Mouse (Mus musculus) heart, adult 8-10 months (tissue): ENCODE measurements around the gene Nectin1. TPM values are rescaled to one million over a fixed set of nuclear protein-coding genes. Genes with fewer than 3 reads are reported as not detected.

Source experiments
- DNase-seq: peaks from one replicate; pipeline ENCODE4 v3.0.0; 2022; ENCODE audit warnings: low spot score
- total RNA-seq, 4 experiments: library from RNA; stranded (reverse); gene quantifications; 2 replicates each; pipeline ENCODE4 v1.2.4; 2022

Gene Nectin1
- total RNA-seq, 4 experiments from 2014 or later, result 1.6 to 3.5 (median 2.2) TPM

- DNase-seq, result no peak
Observed at GRCm38 (mm10) chr9:43741277-43741676, 2.5 kb upstream of the Nectin1 start.

- no peak for DNase-seq
Observed at GRCm38 (mm10) chr9:43742066-43742465, 1.7 kb upstream of the Nectin1 start.

- DNase-seq, result peak; percentile 80
Observed at GRCm38 (mm10) chr9:43742902-43743646, 710 bp upstream of the Nectin1 start.

- no peak for DNase-seq
Observed at GRCm38 (mm10) chr9:43744138-43744981, 576 bp downstream of the Nectin1 start.

DNA sequence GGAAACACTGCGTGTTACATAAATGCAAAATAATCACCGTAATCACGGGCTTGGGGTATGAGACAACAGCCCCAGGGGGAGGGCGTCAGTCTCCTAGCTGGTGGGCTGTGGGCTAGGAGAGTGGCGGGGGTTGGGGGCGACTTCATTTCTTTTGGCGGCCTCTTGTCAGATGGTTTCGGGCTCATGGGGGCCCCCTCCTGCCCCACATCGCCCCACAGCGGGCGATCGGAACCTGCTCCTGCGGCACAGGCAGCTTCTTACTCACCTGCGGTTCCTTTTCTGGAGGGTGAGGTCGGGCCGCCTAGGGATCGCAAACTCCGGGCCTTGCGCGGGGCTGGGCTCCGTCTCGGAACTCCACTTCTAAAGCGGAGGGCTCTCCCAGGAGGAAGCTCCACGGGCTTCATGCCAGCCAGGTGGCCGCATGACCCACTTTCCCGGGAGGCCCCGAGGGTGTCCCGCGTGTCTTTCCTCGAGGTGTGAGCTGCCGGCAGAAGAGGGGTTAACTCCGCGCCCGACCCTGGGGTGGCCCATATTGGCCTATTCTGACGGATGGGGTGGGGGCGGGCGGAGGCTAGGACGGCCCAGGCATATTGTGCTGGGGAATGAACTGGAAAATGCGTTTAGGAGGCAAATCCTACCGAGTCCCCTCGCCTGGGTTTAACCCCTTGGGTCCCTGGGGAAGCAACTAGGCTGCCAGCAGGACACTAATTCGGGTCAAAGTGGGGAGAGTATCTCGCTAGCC, 1.4 kb downstream of the Nectin1 start:
- DNase-seq, result no peak

DNA sequence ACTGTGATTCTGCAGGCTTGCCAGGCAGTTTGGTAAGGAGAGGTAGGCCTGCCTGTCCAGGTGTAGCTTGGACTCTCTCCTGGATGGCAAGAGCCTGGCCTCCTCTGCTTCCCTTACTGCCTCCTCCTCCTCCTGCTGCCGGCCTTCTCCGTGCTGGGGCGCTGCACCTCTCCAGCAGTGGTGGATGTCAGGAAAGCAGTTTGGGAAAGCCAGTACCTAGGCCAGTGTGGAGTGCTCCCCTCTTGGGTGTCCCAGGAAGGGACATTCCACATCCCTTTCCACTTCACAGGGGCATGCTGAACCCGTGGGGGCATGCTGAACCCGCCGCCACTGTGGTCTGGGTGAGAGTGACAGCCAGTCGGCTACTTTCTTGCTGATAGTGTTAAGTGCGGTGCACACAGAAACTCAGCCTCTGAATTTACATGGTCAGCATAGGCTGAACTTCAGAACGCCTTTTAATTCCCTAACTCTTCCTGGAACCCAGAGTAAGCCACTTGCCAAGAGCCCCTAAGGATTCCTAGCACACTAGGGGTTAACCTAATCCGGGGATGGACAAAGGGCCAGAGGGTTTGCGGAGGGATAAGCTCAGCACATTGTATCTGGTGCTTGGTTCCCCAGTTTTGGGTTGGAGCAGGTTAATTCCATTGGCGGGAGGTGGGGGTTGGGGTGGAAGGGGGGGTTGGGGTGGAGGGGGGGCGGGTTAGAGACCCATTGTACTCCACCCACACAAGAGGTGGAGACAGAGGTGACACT, 2.3 kb downstream of the Nectin1 start:
- no peak for DNase-seq

GRCm38 (mm10) chr9:43747710-43748109, 3.9 kb downstream of the Nectin1 start:
- DNase-seq, result no peak

DNA sequence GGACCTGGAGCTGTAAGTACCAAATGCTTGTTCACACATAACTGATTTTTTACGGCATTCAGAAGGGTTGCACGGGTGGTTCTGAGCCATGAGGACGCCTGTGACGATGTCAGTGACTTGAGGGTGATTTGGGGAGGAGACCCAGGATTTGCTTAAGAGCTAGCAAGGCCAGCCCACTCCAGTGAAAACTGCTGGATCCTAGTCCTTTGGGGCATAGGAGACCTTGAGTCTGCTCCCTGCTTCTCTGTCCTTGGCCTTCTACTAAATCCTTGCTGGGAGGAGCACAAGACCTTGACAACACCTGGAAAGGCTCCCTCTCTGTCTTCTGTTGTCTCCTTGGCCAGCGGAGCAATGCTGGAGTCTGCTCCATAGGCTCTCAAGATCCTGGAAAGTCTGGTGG, 4.7 kb downstream of the Nectin1 start:
- no peak for DNase-seq

GRCm38 (mm10) chr9:43750053-43750452, 6.3 kb downstream of the Nectin1 start:
- no peak for DNase-seq

DNA sequence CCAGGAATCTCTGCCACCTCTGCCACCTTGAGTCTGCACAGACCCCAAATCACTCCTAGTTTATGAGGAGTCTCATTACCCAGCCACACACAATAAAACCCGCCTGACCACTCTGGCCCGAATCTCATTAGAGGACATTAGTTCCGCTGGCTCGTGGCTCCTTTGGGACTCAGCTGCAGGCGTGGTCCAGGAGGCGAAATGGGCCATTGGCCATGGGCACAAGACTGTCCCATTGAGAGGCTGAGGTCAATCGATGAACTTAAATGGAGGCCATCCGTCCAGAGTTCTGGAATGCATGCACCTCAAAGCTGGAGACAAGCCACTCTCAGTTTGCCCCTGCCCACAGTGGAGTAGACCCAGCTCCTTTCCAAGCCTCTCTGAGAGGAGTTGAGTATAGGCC, 7.3 kb downstream of the Nectin1 start:
- DNase-seq, result no peak

- no peak for DNase-seq
Observed at GRCm38 (mm10) chr9:43753481-43753880, 9.7 kb downstream of the Nectin1 start.

GRCm38 (mm10) chr9:43754083-43754482, 10.3 kb downstream of the Nectin1 start:
- no peak for DNase-seq

- no peak for DNase-seq
Observed at GRCm38 (mm10) chr9:43754768-43755197, 11.0 kb downstream of the Nectin1 start.

DNA sequence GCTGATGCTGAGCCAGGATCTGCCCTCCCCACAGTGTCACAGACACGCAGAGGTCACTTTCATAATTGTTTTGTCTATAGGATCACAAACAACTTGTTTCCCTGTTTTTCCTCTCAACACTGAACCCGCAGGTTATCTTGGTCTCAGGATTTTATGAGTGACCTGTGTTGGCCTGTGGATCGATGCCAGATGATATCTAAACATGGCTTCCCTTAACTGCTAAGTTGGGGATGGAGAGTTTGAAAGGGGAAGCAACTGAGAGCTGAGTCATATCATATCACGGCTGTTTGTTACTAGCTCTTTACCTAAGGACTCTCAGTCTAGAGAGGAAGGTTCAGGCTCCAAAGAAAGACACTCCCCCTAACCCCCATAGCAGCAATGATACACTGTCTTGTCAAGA, 11.7 kb downstream of the Nectin1 start:
- no peak for DNase-seq

- DNase-seq, result no peak
Observed at GRCm38 (mm10) chr9:43755928-43756327, 12.1 kb downstream of the Nectin1 start.

DNA sequence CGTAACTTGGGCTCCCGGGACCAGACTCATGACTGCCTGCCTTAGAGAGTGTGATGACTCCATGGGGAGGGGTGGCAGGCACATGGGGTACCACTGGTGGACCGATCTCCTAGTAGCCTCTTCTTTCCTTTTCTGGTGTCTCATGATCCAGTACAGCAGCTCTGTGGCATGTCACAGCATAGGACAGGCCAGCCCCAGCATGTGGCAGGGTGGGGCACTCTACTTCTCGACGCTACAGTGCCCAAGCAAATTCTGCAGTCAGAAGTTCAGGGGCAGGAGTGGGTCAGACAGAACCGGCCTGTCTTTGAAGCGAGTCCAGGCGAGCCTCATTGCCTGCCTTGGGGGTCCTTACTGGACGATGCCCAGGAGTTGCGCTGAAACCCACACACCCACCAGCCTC, 13.4 kb downstream of the Nectin1 start:
- no peak for DNase-seq

DNA sequence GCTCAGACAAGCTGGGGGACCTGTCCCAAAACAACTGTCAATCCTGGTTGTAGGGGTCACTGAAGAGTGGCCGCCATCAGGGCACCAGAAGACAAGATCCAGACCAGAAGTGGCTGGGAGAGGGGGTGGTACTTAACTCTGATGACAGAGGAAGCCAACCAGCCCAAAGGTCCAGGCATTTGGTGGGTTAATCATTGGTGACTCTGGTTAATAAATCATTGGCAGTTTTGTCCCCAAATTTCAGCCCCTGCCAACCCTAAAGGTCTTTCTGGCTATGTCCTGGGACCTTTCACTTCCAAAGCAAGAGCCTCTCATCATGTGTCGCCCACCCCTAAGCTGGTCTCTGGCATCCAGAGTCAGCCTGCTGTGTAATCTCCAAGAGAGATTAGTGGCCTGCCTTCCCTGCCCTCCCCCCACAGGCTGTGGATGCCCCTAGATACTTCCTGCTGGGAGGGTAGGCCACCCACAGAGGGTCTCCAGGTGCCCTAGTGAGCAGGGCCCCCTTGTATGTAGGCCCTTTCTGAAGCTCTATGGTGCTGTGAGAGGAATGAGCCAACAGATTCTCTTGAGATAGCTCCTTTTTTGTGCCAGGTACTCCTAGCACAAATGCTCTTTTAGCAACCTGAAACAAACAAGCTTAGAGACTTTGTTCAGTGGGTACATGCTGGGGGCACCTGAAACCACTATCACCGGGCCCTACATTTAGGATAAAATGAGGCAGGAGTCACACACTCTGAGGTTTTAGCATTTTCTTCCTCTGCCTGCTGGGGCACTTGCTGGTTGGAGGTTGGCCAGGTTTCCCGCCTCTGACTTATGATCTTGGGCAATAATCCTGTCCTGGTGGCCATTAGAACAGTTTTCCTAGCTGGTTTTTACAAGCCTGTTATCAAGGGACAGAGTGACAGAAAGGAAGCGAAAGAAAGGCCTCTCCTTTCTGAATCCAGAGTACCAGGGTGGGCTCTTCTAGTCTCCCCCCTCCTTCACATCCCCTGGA, 14.5 kb downstream of the Nectin1 start:
- no peak for DNase-seq

GRCm38 (mm10) chr9:43760078-43760477, 16.3 kb downstream of the Nectin1 start:
- DNase-seq, result no peak

GRCm38 (mm10) chr9:43761181-43761820, 17.5 kb downstream of the Nectin1 start:
- DNase-seq, result no peak

GRCm38 (mm10) chr9:43761941-43762340, 18.2 kb downstream of the Nectin1 start:
- DNase-seq, result no peak
